Comparison of ENCODE assay signal across 10 mouse cellular contexts in the genomic region with DNA sequence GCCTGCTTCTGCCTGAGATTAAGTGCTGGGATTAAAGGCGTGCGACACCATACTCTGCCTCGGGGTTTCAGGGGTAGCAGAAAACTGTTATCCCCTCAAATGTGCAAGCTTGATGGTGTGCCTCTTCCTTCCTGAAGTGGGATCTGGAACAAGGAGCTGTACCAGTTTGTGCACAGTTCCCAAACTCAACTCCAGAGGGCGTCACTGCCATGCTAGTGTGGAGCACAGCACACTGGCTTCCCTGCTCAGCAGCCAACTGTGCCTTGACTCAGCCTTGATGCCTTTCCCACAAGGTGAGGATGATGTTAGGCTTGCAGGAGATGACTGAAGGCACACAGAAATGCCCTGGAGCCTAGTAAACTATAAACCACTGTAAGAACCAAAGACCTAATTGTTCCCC. TPM values are rescaled to one million over a fixed set of nuclear protein-coding genes. Genes with fewer than 3 reads are reported as not detected.
DNase-seq lines count a peak whose midpoint lies in the region; ATAC-seq and TF ChIP-seq lines count a peak whose summit lies in the region.
"Had no signal": no experiment of that assay in that cellular context is flagged by ENCODE, and none has a peak within 500 bp of the region (broad histone marks: within the 10 kb centered on the region; RNA-seq: fewer than 3 reads in every experiment).

No protein-coding gene starts in this region.

- no peak for ATAC-seq in monocyte, adult 5-6 weeks (replicated peaks; ENCODE audit: insufficient number of reproducible peaks, low FRiP score, low TSS enrichment, poor library complexity, severe bottlenecking)

- H3K27me3 ChIP-seq in heart, embryonic 10.5 days (ENCODE audit: insufficient read depth, poor library complexity, severe bottlenecking) = no peaks in the 10 kb centered on the region
- peaks cover 7% of the 10 kb centered on the region; the same call in 1 of the 2 replicates for H3K27me3 ChIP-seq in E14TG2a.4 (ENCODE audit: insufficient read depth, low read length)
- H3K27me3 ChIP-seq: hindbrain, embryonic 15.5 days; midbrain, embryonic 12.5 days had no signal

- no peak overlapping the region for H3K4me3 ChIP-seq in heart, embryonic 10.5 days
- H3K4me3 ChIP-seq in E14TG2a.4 (replicated peaks; ENCODE audit: low read length) = no peak overlapping the region
- H3K4me3 ChIP-seq: hindbrain, embryonic 15.5 days; midbrain, embryonic 12.5 days had no signal

- DNase-seq in heart, postnatal 4 days = peak; percentile 38
- no peak for DNase-seq in heart, embryonic 10.5 days (ENCODE audit: low spot score)
- DNase-seq in brain, adult 2 months (ENCODE audit: low read depth, low spot score) = peak; percentile 61
- peak; percentile 61 for DNase-seq in left cerebral cortex, postnatal 4 days
- DNase-seq in ovary, postnatal 14 days (ENCODE audit: low spot score) = no peak
- DNase-seq in Muller cell, postnatal 12 days (ENCODE audit: inconsistent ontology term) = no peak

- WGBS in heart, embryonic 10.5 days = 60% methylated on average over 4 of the region's 4 CpGs

- intact Hi-C loops in left cerebral cortex, postnatal 4 days (cut with DNase I) = no loop called here

- no peaks in the 10 kb centered on the region for H3K36me3 ChIP-seq in heart, embryonic 10.5 days
- H3K36me3 ChIP-seq in E14TG2a.4 (ENCODE audit: insufficient read depth, low read length) = no peaks in the 10 kb centered on the region
- H3K36me3 ChIP-seq: hindbrain, embryonic 15.5 days; midbrain, embryonic 12.5 days had no signal

- no peak overlapping the region for H3K27ac ChIP-seq in heart, embryonic 10.5 days
- H3K27ac ChIP-seq: hindbrain, embryonic 15.5 days; midbrain, embryonic 12.5 days had no signal

- H3K9me3 ChIP-seq in heart, embryonic 10.5 days = no peaks in the 10 kb centered on the region
- no peaks in the 10 kb centered on the region for H3K9me3 ChIP-seq in E14TG2a.4 (ENCODE audit: low read length)
- H3K9me3 ChIP-seq: hindbrain, embryonic 15.5 days; midbrain, embryonic 12.5 days had no signal

- H3K4me1 ChIP-seq in heart, embryonic 10.5 days = peaks cover 7% of the 10 kb centered on the region; the same call in 1 of the 2 replicates
- peaks cover 11% of the 10 kb centered on the region; the same call in 1 of the 2 replicates for H3K4me1 ChIP-seq in E14TG2a.4 (replicated peaks; ENCODE audit: low read depth, low read length)

- TF ChIP-seq CTCF in E14TG2a.4 (conservative IDR thresholded peaks at IDR 0.05; ENCODE audit: low read length) = peak; percentile 52

RNA-seq across cellular contexts. Expression of a gene that starts 1.9 kb away (rescaled TPM):
- 1 to 10 TPM; 2.1 to 2.4 TPM for total RNA-seq in heart, postnatal 4 days (2021)
- polyA plus RNA-seq in heart, embryonic 10.5 days (2016; fragmentation: Nextera tagmentation; extraction: Ambion mirVana) = 0.01 and 0.04 TPM in 2 replicates
- 10 to 100 TPM; 21.6 to 23.4 TPM for total RNA-seq in left cerebral cortex, postnatal 4 days (2021)
- 0.10 to 0.43 TPM in 2 of 3 replicates, not detected in the other for total RNA-seq in monocyte, adult 5-6 weeks (2017)

Comparison
In these comparisons a context has a peak if more than half of its experiments do, and no peak if none do; other contexts are left out.
1. DNase-seq: peak in heart, postnatal 4 days (single experiment), brain, adult 2 months (single experiment) and left cerebral cortex, postnatal 4 days (single experiment); none in heart, embryonic 10.5 days (single experiment), ovary, postnatal 14 days (single experiment) and Muller cell, postnatal 12 days (single experiment).
2. RNA of a gene that starts 1.9 kb away (total RNA-seq): 21.6 to 23.4 TPM in left cerebral cortex, postnatal 4 days; 2.1 to 2.4 TPM in heart, postnatal 4 days and 0.10 to 0.43 TPM in monocyte, adult 5-6 weeks; every median in the first group is over 4 times any median in the second.